Mouse (Mus musculus) megakaryocyte-erythroid progenitor cell, adult 5-6 weeks (primary cell): ENCODE results near the gene Ptpro. TPM values are rescaled to one million over a fixed set of nuclear protein-coding genes. Genes with fewer than 3 reads are reported as not detected.

Source experiments
- ATAC-seq: replicated peaks from 2 replicates; pipeline ENCODE4 v1.8.0; 2016; ENCODE audit warnings: mild to moderate bottlenecking, inconsistent platforms; ENCODE audit not compliant: severe bottlenecking, poor library complexity, low FRiP score, low TSS enrichment
- total RNA-seq, 2 experiments: library from RNA; stranded (forward) in 1 of 2; stranded (reverse) in 1 of 2; fragments of 200-1000, 215-1000 nt in 1 of 2; fragments of >200 nt in 1 of 2; fragmentation: Nextera tagmentation in 1 of 2; gene quantifications; 2 replicates each; pipeline ENCODE4 v1.2.3; 2014 to 2017

Gene Ptpro
- total RNA-seq, 2 experiments from 2014 or later = not detected

DNA sequence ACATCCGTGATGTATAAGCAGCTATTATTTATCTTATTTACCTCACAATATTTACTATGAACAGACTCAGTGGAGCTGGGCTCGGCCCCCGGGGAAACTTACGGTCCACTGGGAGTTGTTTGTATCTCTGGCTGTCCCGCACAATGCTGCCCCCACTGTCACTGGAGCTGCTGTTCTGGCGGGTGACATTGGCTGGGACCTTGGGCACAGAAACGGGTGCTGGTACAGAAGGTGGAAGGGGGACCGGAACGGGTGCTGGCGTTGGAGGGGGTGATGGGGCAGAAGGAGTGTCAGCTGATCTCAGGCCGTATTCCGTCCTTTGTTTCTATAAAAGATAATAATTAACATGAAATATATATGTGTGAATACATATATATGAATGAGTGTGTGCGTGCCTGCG is 238.0 kb downstream of the Ptpro start:
- no peak for ATAC-seq

DNA sequence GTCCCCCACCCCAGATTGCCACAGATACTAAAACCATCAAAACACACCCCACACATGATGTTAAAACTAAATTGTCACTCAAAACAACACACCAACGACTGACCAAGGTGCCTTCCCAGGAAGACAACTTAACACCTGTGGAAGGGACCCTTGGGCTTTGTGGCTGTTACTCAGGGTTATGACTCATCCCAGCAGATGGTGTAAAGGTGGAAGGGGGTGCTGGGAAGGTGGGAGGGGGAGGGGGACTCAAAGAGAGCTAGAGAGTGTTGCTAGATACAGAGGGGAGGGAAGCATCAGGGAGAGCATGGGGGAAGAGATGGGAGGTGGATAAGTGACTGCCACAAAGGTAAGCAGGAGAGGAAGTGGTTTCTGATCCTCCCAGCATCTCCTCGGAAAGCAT is 239.5 kb downstream of the Ptpro start:
- no peak for ATAC-seq

DNA sequence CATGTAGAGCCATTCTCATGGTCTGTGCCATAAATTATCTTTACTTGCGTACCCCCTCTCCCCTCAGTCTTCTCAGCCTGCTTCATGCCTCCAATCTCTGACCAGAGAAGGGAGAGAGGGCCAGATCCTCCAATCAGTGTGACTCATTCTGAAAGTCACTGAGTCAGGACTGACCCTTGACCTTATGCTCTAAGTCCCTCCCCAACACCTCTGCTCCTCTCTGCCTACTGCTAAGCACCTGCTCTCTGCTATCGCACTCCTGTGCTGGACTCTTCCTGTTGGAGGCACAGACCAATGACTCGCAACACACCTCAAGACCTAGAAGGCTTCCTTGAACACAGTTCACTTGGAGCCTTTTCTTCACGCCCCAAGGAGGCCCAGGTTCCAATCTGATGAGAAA is 240.5 kb downstream of the Ptpro start:
- ATAC-seq = no peak

DNA sequence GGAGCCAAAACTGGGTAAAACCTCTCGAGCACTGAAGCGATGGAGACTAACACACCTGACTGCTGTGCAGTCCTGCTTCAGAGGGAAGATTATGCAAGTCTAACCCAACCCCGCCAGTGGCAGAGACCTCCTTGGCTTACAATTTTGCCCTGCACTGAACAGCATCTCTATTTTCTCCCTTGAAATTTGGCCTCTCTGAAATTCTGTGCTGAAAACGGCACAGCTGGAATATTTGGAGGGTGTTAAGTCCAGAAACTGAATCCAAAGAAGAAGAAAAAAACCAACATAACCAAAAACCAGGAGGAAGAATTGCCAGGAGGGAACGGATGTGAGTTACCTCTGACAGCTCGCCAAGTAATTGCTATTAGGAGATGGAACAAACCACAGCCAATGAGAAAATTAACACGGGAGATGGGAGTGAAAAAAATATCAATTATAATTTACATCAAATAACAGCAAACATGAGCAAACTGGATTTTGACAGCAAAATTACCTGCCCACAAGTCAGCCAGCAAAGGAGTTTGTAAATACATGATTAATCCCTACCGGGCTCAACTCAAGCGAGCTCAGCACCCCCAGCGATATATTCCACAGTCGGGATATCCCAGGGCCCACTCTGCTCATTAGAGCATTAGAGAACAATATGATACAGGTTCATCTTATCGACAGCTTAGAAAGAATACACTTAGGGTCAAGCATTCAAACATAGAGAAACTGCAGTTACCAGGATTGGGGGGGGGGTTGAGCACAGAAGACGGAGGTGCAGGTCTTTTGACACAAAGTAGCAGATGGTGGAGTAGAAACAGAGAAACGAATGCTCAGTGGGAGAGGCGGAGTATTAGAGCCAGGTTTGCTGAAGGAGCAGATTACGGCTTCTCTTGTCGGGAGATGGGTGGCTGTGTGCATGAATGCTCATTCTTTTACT is 241.4 kb downstream of the Ptpro start:
- ATAC-seq = no peak

DNA sequence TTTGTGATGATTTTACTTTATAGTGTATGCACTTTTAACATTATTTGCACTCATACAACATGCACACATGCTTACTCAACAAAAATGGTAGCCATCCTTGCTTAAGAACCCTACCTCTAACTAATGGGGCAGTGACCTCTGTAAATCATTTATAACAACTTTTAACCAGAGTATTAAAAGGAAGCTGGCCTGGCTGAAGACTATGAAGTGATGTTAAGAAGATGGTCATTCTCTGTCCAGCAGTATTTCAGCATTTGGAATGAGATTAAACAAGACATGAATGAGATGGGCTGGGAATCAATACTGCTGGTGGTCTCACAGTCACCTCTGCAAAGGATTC is 242.0 kb downstream of the Ptpro start:
- no peak for ATAC-seq

DNA sequence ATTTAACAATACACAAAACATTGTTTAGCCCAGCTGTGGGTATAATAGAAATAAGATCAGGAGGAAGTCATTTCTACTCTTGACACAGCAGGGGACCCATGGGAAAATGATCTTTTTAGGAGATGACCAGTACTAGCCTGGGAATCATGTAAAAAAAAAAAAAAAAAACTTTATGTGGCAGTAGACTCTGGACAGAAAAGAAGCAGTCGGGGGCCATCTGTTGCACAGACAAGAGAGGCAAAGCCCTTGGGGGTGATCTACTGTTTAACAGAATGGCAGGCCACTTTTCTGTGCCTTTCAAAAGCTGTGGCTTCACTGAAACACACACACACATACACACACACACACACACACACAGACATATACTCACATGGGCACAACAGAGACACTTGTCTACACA is 242.7 kb downstream of the Ptpro start:
- ATAC-seq = no peak

DNA sequence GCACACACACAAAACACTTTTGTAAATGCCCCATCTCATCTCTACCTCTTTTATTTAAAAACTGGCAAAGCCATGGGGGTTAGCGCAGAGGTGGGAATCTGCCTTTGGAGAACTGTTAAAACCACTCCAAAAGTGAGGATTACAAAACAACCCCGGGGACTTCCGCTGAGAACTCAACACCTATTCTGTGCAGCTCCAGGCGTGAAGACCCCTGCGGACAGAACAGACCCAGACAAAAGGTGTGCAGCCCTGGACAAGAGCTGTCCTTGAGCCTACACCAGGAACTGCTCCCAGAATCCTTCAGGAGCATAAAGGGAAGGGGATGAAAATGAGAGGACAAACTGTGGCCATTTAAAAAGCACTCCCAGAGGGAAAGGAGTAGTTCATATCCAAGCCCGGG is 243.1 kb downstream of the Ptpro start:
- no peak for ATAC-seq

DNA sequence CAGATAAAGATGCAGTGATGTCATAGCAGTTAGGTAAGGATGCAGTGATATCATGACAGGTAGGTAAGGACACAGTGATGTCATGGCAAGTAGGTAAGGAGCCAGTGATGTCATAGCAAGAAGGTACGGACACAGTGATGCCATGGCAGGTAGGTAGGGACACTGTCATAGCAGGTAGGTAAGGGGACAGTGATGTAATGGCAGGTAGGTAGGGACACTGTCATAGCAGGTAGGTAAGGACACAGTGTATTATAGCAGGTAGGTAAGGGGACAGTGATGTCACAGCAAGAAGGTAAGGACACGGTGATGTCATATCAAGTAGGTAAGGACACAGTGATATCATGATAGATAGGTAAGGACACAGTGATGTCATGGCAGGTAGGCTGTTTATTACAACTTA is 244.4 kb downstream of the Ptpro start:
- no peak for ATAC-seq

DNA sequence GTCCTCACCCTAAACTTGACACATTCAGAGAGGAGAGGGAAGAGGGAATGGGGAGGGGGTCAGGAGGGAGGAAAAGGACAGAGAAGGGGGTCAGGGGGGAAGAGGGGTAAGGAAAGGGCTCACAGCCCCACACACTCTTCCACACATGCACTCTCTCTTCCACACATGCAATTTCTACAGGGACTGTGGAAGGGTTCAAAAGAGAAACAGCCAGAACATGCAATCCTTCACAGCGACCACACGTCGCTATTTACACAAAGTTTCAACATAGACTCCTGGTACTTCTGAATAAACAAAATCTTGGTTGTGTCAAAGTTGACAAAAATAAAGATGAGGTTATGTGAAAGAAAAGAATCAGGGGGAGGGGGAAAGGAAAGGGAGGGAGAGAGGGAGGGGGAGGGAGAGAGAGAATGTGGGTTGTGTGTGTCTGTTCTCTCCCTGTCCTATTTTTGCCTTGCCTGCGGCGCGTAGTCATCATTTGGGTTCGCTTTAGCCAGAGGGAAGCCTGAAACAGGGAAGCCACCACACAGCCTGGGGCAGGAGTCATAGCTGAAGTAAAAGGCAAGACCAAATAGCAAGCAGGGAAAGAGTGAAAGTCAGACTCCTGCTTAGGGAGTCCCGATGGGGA is 245.2 kb downstream of the Ptpro start:
- no peak for ATAC-seq

DNA sequence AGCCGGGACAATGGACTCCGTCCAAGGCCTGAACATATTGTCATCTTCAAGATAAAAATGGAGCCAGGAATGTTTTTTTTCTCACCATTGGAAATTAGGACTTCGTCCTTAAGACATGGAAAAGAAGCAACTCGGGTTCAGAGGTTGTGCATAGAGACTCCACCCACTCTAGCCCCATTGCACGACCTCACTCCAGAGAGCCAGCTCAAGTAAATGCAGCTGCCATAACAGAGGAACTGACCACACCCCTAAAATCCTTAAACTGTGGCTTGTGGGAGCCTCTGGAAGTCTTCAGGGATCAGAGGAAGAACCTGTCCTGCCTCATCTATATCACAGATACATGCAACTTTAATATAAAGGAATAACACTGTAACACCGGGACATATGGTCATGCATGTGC is 246.7 kb downstream of the Ptpro start:
- ATAC-seq = no peak

DNA sequence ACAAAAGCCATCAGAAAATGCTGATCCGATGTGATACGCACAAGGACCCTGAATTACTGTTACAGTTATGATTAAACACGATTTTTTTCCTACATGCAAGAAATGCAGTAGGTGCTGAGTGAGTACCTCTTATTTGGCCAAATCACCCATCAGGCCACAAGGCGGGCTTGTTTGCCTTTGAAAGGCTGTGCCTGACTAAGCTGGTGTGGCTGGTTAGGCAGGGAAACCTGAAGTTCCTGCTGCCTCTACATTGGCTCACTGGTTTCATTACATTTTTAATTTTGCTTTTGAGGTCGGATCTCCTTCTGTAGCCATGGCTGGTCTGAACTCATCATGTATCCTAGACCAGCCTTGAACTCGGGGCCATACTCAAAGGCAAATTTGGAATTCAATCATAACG is 250.9 kb downstream of the Ptpro start:
- ATAC-seq = no peak

DNA sequence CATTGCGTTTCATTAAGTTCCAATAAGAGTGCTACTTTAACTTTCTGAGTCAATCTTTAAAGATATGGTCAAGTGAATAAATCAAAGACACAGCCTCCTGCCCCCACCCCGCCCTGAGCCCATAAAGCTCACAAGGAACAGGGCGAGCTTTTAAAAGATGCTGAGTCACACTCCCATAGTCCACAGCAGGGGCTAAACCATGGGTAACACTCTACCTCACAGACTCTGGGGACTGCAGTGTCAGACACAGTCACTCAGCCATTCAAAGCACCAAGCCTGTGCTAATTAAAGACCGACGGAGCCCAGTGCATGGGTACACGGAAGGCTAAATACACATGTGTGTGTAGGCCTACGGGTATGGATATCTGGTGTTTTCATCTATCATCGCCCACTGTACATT is 251.3 kb downstream of the Ptpro start:
- 0 out of 2 replicates have a peak, but pooled peaks have one; percentile 10 for ATAC-seq

DNA sequence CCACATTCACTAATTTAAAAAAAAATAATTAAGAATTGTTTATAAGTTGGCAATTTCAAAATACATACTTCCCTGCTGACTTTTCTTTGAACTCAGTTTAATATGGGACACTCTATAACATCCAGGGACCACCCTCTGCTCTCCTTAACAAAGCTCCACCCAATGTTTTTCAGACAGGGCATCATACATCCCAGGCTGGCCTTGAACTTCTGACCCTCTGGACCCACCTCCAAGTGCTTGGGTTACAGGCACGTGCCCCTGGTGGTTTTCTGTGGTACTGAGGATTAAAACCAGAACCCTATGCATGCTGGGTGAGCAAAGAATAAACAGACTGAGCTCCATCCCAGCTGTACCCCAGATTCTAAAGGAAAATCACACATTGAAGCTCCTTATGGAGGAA is 251.9 kb downstream of the Ptpro start:
- ATAC-seq = no peak

DNA sequence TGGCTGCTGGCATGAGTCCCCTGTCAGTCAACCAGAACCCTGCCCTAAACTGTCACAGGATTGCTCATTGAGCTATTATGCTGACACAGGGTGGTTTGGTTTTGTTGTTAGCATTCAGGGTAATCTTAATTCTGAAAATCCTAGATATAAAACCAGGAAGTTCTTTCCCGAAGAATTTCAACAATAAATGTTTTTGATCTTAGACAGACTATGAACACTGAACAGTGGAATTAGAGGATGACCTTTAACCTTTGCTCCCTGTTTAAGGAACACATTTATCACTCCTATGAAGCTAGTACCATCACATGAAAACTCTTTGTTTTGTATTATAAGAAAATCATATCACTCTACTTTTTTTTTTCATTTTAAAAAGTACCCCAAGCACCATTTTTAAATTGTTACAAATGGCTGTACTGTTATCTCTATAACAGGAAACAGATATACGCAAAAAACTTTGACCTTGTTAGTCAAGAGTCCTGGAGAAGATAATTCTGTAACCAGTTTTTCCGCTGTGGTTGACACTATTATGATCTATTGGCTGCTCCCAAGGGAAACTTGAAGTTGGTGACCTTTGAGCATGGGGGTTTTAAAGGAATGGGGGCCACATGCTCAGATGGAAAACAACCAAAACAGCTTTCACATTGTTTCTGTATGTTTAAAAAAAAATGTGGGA is 253.6 kb downstream of the Ptpro start:
- ATAC-seq = no peak

DNA sequence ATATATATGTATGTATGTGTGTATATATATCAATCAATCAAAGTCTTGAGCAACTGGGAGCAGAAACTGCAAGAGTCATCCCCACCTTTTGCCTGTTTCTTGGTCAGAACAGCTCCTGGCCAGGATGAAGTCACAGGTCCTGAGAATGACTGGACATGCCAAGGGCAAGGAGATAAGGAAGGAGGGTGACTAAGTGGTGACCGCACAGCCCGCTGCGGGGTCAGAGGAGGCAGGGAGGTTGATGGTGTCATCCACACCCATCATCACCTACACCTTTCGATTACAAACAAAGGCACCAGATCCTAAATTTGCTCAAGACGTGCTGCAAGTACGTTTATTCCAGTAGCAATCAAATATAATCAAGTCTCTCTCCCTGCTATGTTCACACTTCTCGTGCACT is 254.4 kb downstream of the Ptpro start:
- no peak for ATAC-seq

DNA sequence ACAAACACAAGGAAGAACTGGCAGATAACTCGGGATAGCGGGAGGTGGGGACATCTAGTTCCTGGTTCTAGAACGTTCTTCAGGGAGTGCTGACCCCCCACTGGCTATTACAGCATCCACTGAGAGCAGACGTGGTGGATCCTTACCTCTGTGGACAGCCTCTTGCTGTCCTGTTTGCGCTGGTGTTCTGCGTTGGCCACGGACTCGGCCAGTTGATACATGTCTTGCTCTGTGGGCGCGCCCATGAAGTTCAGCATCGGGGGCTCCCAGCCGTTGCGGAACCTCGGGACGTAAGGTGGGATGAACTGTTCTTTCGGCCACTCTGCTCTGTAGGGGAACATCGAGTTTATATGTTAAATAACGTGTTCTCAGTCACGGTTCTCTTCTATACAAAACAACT is 256.8 kb downstream of the Ptpro start:
- no peak for ATAC-seq

DNA sequence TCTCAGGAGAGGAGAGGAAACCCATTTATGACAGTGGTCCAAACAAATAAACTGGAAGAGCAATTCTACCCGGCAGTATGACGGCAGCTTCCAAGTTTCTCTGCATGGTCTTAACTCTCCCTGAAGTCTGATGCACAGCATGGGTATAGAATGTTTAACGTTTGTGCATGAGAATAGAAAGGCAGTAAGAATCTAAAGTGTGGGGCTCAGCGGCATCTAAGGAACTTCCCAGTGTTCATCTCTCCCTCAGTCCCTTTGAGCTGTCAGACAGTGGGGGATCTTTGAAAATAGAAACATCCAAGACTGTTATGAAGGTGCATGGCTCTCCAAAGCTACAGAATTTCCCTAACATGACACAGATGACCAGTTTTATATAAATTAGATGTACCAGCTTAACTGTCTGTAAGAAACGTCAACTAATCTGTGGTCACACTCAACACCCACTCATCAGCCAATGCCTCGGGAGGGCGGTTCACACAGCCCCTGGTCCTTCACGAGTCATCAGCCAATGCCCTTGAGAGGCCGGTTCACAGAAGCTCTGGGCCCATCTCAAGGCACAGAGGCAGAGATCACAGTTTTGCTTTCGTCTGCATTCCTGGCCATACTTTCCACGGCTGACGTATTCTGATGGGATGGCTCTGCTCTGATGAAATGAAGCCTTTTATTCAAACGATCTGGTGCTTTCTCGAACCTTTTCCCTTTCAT is 257.4 kb downstream of the Ptpro start:
- ATAC-seq = no peak

DNA sequence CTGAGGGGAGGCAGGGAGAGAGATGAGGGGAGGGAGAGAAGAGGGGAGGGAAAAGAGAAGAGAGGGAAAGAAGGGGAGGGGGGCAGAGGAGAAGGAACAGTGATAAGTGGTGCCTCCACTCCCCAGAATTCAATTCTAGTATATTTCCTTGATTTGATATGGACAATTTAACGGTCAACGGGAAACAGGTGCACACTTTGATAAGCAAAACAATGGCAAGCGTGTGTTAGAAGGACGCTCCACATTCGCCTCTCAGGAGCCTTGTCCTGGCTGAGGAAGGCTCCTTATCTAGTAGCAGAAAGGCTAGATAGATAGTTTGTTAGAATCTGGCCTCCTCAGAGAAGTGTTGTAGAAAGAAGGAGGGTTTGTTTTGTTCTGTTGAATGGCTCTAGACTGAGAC is 260.6 kb downstream of the Ptpro start:
- peak; percentile 86 for ATAC-seq
